Mouse (Mus musculus): ENCODE data around the gene Vmn2r110.

Vmn2r110 gene

GRCm38 (mm10) chr17:20596323-20596722 is at the start of gene Vmn2r110:
Gene Vmn2r110 (minus strand): TSS chr17:20596423.
- no peak for DNase-seq (ENCODE audit: low spot score)

- DNase-seq (ENCODE audit: low spot score): no peak
Measured at GRCm38 (mm10) chr17:20624777-20625176, 28.6 kb upstream of the Vmn2r110 start, which contains the start of gene Fpr-rs3. Gene Fpr-rs3 (minus strand): TSS chr17:20624877.

- DNase-seq (ENCODE audit: low spot score): no peak
Measured at GRCm38 (mm10) chr17:20564656-20565055, 31.6 kb downstream of the Vmn2r110 start, which contains the start of gene Vmn2r109. Gene Vmn2r109 (minus strand): TSS chr17:20564756.
